Mouse (Mus musculus): ENCODE measurements around the gene Rps8. TPM values are rescaled to one million over a fixed set of nuclear protein-coding genes. Genes with fewer than 3 reads are reported as not detected.

Gene Rps8
- polyA plus RNA-seq, 1 experiment from 2014 or later = 901 TPM

DNA sequence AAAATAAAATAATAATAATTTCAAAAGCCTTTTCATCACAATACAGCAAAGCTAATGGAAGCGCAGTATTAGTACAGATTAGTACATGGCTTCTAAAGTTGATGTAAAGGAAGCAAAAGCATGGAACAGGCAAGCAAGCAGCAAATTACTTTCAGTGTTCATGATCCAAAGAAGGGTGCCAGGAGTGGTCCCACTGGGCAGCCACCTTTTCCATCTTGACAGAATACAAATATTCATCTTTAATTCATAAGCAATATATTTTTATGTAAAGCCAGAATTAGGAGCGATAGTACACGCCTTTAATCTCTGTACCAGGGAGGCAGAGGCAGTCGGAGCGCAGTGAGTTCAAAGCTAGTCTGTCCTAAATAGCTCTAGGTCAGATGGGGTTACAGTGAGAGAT lies 36.4 kb downstream of the Rps8 start:
- H3K4me3 ChIP-seq = peak overlapping the region; percentile 70
- H3K4me1 ChIP-seq = peaks cover 27% of the 10 kb centered on the region
- H3K9me3 ChIP-seq = no peaks in the 10 kb centered on the region
- no peak for DNase-seq (ENCODE audit: extremely low spot score, low spot score)
- H3K27me3 ChIP-seq (ENCODE audit: poor library complexity, severe bottlenecking) = no peaks in the 10 kb centered on the region
- peaks cover 9% of the 10 kb centered on the region for H3K36me3 ChIP-seq (replicated peaks)
- WGBS = 79% methylated on average over 5 of the region's 5 CpGs
- H3K27ac ChIP-seq = peak overlapping the region; percentile 90

DNA sequence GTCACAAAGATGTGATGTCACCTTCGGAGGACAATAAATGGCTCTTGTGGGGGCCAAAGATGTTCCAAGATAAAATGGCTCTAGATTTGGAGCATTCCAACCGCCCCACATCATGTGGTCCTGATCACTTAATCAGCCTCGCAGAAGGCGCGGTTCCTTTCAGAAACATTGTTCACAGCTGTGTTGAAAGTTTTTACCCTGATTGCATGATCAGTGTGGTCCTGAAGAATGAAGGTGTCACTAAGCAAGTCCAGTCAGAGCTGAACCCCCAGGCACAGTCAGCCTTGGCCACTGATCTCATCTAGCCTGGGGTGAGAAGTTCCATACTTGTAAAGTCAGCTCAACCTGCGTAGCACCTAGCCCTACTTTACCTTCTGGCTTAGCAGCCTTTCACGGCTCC lies 38.1 kb downstream of the Rps8 start:
- Histone ChIP-seq H3K4me1 (peaks cover 21% of the 10 kb centered on the region), H3K27ac (no peak overlapping the region), H3K36me3 (replicated peaks) (peaks cover 25% of the 10 kb centered on the region), H3K9me3 (no peaks in the 10 kb centered on the region), H3K4me3 (no peak overlapping the region), H3K27me3 (ENCODE audit: poor library complexity, severe bottlenecking) (no peaks in the 10 kb centered on the region)
- DNase-seq (ENCODE audit: extremely low spot score, low spot score) = no peak
- WGBS = 97% methylated on average over 7 of the region's 7 CpGs

DNA sequence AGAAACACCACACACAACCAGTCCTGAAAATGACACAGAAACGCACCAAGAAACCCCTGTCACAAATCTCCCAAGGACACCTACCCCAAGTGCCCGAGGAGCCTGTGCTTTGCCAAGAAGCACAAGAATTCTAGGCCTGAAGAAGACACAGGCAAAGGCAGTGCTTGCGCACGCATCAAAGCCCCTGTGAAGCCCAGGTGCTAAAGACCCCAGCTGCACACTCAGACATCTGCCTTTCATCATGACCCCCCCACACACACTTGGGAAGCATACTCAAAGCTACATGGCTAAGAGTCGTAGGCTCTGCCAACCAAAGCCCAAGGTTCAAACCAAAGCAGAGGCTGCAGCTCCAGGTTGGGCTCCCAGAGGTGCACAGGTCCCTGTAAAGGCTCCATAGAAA lies 40.5 kb downstream of the Rps8 start:
- H3K27ac ChIP-seq = no peak overlapping the region
- no peak for DNase-seq (ENCODE audit: extremely low spot score, low spot score)
- H3K4me1 ChIP-seq = peaks cover 6% of the 10 kb centered on the region
- H3K4me3 ChIP-seq = no peak overlapping the region
- H3K27me3 ChIP-seq (ENCODE audit: poor library complexity, severe bottlenecking) = no peaks in the 10 kb centered on the region
- H3K9me3 ChIP-seq = no peaks in the 10 kb centered on the region
- WGBS = 92% methylated on average over 5 of the region's 5 CpGs
- peaks cover 45% of the 10 kb centered on the region for H3K36me3 ChIP-seq (replicated peaks)

DNA sequence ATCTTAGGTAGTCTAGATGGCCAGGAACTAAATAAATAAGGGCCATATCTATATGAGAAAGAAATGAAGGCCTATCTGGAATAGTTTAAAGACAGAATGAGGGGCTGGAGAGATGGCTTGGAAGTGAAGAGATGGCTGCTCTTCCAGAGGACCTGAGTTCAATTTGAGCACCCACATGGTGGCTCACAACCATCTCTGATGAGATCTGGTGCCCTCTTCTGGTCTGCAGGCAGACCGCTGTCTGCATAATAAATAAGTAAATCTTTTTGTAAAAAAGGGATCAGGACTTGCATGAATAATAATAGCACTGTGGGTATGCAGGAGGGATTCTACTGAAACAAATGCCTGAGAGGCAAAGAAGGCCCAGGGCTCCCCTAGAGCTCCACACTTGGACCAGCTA lies 42.8 kb downstream of the Rps8 start:
- H3K27me3 ChIP-seq (ENCODE audit: poor library complexity, severe bottlenecking) = no peaks in the 10 kb centered on the region
- no peak for DNase-seq (ENCODE audit: extremely low spot score, low spot score)
- H3K4me1 ChIP-seq = no peaks in the 10 kb centered on the region
- H3K4me3 ChIP-seq = no peak overlapping the region
- peaks cover 69% of the 10 kb centered on the region for H3K36me3 ChIP-seq (replicated peaks)
- WGBS = 82% methylated on average over 1 of the region's 1 CpGs
- H3K27ac ChIP-seq = 0 out of 2 replicates have a peak overlapping the region, but pooled peaks have one; percentile 40
- no peaks in the 10 kb centered on the region for H3K9me3 ChIP-seq

DNA sequence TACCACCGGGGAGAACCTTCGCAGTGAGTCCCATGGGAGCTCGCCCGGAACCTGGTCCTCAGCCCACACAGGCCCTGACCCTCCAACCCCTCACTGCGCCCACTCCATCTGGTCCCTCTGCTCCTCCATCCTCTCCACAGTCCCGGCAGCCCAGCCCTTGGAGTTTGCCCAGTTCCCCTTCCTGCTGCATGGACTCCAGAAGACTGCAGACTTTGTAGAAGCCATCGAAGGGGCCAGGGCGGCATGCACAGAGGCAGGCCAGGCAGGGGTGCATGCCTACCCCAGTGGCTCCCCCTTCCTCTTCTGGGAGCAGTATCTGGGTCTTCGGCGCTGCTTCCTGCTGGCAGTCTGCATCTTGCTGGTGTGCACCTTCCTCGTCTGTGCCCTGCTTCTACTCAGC lies 45.1 kb downstream of the Rps8 start:
- no peaks in the 10 kb centered on the region for H3K4me1 ChIP-seq
- WGBS = 96% methylated on average over 11 of the region's 11 CpGs
- H3K27ac ChIP-seq = no peak overlapping the region
- H3K4me3 ChIP-seq = no peak overlapping the region
- H3K27me3 ChIP-seq (ENCODE audit: poor library complexity, severe bottlenecking) = no peaks in the 10 kb centered on the region
- no peak for DNase-seq (ENCODE audit: extremely low spot score, low spot score)
- peaks cover 78% of the 10 kb centered on the region for H3K36me3 ChIP-seq (replicated peaks)
- H3K9me3 ChIP-seq = no peaks in the 10 kb centered on the region

DNA sequence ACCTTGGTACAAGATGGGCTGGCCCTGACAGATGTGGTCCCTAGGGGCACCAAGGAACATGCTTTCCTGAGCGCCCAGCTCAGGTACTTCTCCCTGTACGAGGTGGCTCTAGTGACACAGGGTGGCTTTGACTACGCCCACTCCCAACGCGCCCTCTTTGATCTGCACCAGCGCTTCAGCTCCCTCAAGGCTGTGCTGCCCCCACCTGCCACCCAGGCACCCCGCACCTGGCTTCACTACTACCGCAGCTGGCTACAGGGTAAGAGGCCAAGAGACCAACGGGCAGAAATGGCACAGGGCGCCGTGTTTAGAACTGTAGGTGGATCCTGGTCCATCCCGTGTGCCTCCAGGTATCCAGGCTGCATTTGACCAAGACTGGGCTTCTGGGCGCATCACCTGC lies 45.8 kb downstream of the Rps8 start:
- no peaks in the 10 kb centered on the region for H3K27me3 ChIP-seq (ENCODE audit: poor library complexity, severe bottlenecking)
- no peak for DNase-seq (ENCODE audit: extremely low spot score, low spot score)
- 91% methylated on average over 13 of the region's 13 CpGs for WGBS
- peaks cover 6% of the 10 kb centered on the region; the same call in 1 of the 2 replicates for H3K4me1 ChIP-seq
- H3K4me3 ChIP-seq = no peak overlapping the region
- H3K27ac ChIP-seq = no peak overlapping the region
- H3K9me3 ChIP-seq = no peaks in the 10 kb centered on the region
- H3K36me3 ChIP-seq (replicated peaks) = peaks cover 81% of the 10 kb centered on the region

DNA sequence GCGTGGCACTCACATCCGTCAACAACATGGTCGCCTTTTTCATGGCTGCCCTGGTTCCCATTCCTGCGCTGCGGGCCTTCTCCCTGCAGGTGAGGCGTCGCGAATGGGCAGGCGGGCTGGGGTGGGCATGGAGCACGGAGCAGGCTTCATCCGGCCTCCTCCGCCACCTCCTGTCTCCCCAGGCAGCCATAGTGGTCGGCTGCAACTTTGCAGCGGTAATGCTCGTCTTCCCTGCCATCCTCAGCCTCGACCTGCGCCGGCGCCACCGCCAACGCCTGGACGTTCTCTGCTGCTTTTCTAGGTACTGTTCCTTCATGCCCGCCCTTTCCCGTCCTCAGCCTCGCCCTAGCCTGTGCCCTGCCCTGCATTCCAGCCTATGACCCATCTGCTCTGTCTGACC lies 46.7 kb downstream of the Rps8 start:
- DNase-seq (ENCODE audit: extremely low spot score, low spot score) = no peak
- peaks cover 10% of the 10 kb centered on the region; the same call in 1 of the 2 replicates for H3K4me1 ChIP-seq
- H3K36me3 ChIP-seq (replicated peaks) = peaks cover 82% of the 10 kb centered on the region
- H3K9me3 ChIP-seq = no peaks in the 10 kb centered on the region
- 95% methylated on average over 25 of the region's 25 CpGs for WGBS
- no peak overlapping the region for H3K27ac ChIP-seq
- no peak overlapping the region for H3K4me3 ChIP-seq
- no peaks in the 10 kb centered on the region; the same call in 1 of the 2 replicates for H3K27me3 ChIP-seq (ENCODE audit: poor library complexity, severe bottlenecking)

DNA sequence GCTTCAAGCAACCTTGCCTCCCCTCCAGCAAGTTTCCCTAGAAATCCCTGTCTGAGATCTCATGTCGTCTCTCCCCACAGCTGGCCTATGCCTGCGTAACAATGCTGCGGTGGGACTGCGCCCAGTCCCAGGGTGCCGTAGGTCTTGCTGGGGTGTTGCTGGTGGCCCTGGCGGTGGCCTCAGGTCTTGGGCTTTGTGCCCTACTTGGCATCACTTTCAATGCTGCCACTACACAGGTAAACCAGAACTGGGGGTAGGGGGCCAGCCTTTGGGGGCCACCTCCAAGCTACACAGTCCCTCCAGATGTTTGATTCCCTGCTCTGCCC lies 47.6 kb downstream of the Rps8 start:
- DNase-seq (ENCODE audit: extremely low spot score, low spot score) = no peak
- WGBS = 95% methylated on average over 6 of the region's 6 CpGs
- Histone ChIP-seq H3K27me3 (ENCODE audit: poor library complexity, severe bottlenecking) (peaks cover 4% of the 10 kb centered on the region; the same call in 1 of the 2 replicates), H3K27ac (no peak overlapping the region), H3K4me3 (no peak overlapping the region), H3K9me3 (no peaks in the 10 kb centered on the region), H3K36me3 (replicated peaks) (peaks cover 80% of the 10 kb centered on the region), H3K4me1 (peaks cover 10% of the 10 kb centered on the region; the same call in 1 of the 2 replicates)

DNA sequence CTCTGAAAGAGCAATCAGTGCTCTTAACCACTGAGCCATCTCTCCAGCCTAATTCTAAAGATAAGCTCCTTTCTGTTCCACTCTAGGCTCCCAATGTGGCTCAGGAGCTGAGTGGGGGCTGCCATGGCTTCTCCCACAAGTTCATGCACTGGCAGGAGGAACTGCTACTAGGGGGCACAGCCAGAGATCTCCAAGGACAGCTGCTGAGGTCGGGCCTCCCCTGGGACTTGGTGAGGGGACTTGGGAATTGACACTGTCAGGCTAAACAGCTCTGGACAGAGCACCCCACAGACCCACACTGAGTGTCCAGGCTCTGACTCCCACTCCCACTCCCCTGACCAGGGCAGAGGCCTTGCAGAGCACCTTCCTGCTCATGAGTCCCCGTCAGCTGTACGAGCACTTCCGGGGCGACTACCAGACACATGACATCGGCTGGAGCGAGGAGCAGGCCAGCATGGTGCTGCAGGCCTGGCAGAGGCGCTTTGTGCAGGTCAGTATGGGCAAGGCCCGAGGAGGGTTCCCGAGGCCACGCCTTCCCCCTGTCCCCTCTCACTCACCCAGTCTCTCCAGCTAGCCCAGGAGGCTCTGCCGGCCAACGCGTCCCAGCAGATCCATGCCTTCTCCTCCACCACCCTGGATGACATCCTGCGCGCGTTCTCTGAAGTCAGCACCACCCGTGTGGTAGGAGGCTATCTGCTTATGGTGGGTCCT lies 48.1 kb downstream of the Rps8 start:
- H3K27me3 ChIP-seq (ENCODE audit: poor library complexity, severe bottlenecking) = peaks cover 4% of the 10 kb centered on the region; the same call in 1 of the 2 replicates
- no peak overlapping the region for H3K4me3 ChIP-seq
- peaks cover 76% of the 10 kb centered on the region for H3K36me3 ChIP-seq (replicated peaks)
- WGBS = 90% methylated on average over 18 of the region's 18 CpGs
- no peak overlapping the region for H3K27ac ChIP-seq
- H3K4me1 ChIP-seq = peaks cover 10% of the 10 kb centered on the region; the same call in 1 of the 2 replicates
- DNase-seq (ENCODE audit: extremely low spot score, low spot score) = no peak
- H3K9me3 ChIP-seq = no peaks in the 10 kb centered on the region

DNA sequence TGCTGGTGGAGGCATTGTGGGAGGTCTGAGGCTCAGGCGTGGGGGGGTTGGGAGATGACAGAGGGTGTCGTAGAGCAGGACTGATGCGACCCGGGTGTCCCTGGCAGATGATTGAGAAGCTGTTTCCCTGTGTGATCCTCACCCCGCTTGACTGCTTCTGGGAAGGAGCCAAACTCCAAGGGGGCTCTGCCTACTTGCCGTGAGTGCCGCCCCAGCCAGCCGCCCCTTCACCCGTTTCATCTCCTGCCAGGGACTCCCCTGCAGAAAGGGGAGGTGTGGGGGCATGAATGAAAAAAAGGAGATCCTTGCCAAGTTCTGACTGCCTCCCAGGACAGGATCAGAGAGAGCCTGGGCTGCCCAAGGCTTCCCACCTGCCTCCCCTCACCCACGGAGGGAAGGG lies 50.9 kb downstream of the Rps8 start:
- H3K27me3 ChIP-seq (ENCODE audit: poor library complexity, severe bottlenecking) = peaks cover 4% of the 10 kb centered on the region; the same call in 1 of the 2 replicates
- H3K27ac ChIP-seq = no peak overlapping the region
- no peak overlapping the region for H3K4me3 ChIP-seq
- peaks cover 19% of the 10 kb centered on the region for H3K4me1 ChIP-seq
- H3K36me3 ChIP-seq (replicated peaks) = peaks cover 56% of the 10 kb centered on the region
- no peaks in the 10 kb centered on the region for H3K9me3 ChIP-seq
- no peak for DNase-seq (ENCODE audit: extremely low spot score, low spot score)
- WGBS = 85% methylated on average over 10 of the region's 10 CpGs

DNA sequence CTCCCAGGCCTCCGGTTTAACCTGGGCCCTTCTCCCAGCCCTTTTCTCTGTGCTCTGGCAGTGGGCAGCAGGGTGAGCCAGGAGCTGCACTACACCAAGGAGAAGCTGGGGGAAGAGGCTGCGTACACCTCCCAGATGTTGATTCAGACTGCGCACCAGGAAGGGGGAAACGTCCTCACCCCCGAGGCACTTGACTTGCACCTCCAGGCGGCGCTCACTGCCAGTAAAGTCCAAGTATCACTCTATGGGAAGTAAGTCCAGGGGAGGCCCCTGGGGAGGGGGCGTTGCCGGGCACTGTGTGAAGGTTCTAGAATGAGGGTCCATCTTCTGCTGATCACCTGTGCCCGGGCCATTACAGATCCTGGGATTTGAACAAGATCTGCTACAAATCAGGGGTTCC lies 51.4 kb downstream of the Rps8 start:
- no peak for DNase-seq (ENCODE audit: extremely low spot score, low spot score)
- Histone ChIP-seq H3K27me3 (ENCODE audit: poor library complexity, severe bottlenecking) (peaks cover 4% of the 10 kb centered on the region; the same call in 1 of the 2 replicates), H3K9me3 (no peaks in the 10 kb centered on the region), H3K4me3 (no peak overlapping the region), H3K4me1 (peaks cover 19% of the 10 kb centered on the region), H3K36me3 (replicated peaks) (peaks cover 52% of the 10 kb centered on the region), H3K27ac (no peak overlapping the region)
- WGBS = 82% methylated on average over 10 of the region's 10 CpGs

Measured in forebrain, embryonic 10.5 days (tissue).